Mouse (Mus musculus): ENCODE data around the gene Olfr1491.

- TF ChIP-seq POLR2A (IDR thresholded peaks at IDR 0.05; ENCODE audit: low read depth, low read length) (no peak), CTCF (conservative IDR thresholded peaks at IDR 0.05; ENCODE audit: insufficient read depth, insufficient read length, low read depth, low read length) (no peak)
These were observed 52.3 kb downstream of the Olfr1491 start for GRCm38 (mm10) chr19:13749366-13749765.

All from kidney, adult 2 months (tissue).